Mouse (Mus musculus) ES-Bruce4 (cell line): Measurements from ENCODE around the gene Rfx2. TPM values are rescaled to one million over a fixed set of nuclear protein-coding genes. Genes with fewer than 3 reads are reported as not detected.

Source experiments
- H3K27ac ChIP-seq: 2 replicates; pipeline ENCODE4 v1.5.1; 2012; ENCODE audit warnings: low read length, inconsistent platforms; ENCODE audit not compliant: insufficient read depth
- H3K27me3 ChIP-seq: 2 replicates; pipeline ENCODE4 v1.6.1; 2012; ENCODE audit warnings: mild to moderate bottlenecking, low read length, inconsistent platforms; ENCODE audit not compliant: control insufficient read depth, poor library complexity, insufficient read depth, severe bottlenecking
- H3K36me3 ChIP-seq: 2 replicates; pipeline ENCODE4 v1.6.1; 2012; ENCODE audit warnings: inconsistent platforms, mild to moderate bottlenecking, low read length, moderate library complexity; ENCODE audit not compliant: control insufficient read depth, poor library complexity, insufficient read depth, severe bottlenecking
- H3K4me1 ChIP-seq: one replicate; pipeline ENCODE4 v1.8.1; 2011; ENCODE audit warnings: low read length; ENCODE audit not compliant: control insufficient read depth, insufficient read depth
- H3K4me3 ChIP-seq: 2 replicates; pipeline ENCODE4 v1.5.1; 2011; ENCODE audit warnings: low read depth, mild to moderate bottlenecking, low read length
- H3K9ac ChIP-seq: 2 replicates; pipeline ENCODE4 v1.6.1; 2012; ENCODE audit warnings: low read depth, mild to moderate bottlenecking, inconsistent platforms; ENCODE audit not compliant: poor library complexity, severe bottlenecking
- H3K9me3 ChIP-seq: replicated peaks from 2 replicates; pipeline ENCODE4 v1.6.1; 2012; ENCODE audit warnings: mild to moderate bottlenecking, low read length, inconsistent platforms; ENCODE audit not compliant: control insufficient read depth, poor library complexity, insufficient read depth, severe bottlenecking
- CTCF ChIP-seq: IDR thresholded peaks from one replicate; pipeline ENCODE4 v1.8.1; 2011; ENCODE audit warnings: low read depth, low read length
- EP300 ChIP-seq: IDR thresholded peaks from 2 replicates; pipeline ENCODE4 v1.6.1; 2011; ENCODE audit warnings: low read depth, low read length; ENCODE audit not compliant: insufficient read depth
- POLR2A ChIP-seq: IDR thresholded peaks from one replicate; pipeline ENCODE4 v1.8.1; 2011; ENCODE audit warnings: low read length; ENCODE audit not compliant: insufficient read depth
- polyA plus RNA-seq: library from polyadenylated mRNA; stranded (reverse); fragments of >200 nt; gene quantifications from 2 replicates; pipeline ENCODE4 v1.2.4, GENCODE M21; 2011; ENCODE audit warnings: low read depth; ENCODE audit not compliant: missing spikeins, insufficient read depth, insufficient read length

Gene Rfx2
- polyA plus RNA-seq, 1 experiment = 27.5 TPM

- Histone ChIP-seq H3K36me3 (no peaks in the 10 kb centered on the region), H3K27ac (no peak overlapping the region), H3K4me1 (no peaks in the 10 kb centered on the region), H3K9me3 (no peaks in the 10 kb centered on the region), H3K9ac (no peak overlapping the region), H3K4me3 (no peak overlapping the region), H3K27me3 (no peaks in the 10 kb centered on the region)
- TF ChIP-seq CTCF = peak; percentile 86
- TF ChIP-seq EP300 = no peak
These were observed 94.3 kb downstream of the Rfx2 start for GRCm38 (mm10) chr17:56736534-56736933.

- H3K36me3 ChIP-seq = no peaks in the 10 kb centered on the region
- peaks cover 9% of the 10 kb centered on the region for H3K4me1 ChIP-seq
- no peak overlapping the region for H3K4me3 ChIP-seq
- TF ChIP-seq POLR2A (no peak), CTCF (no peak), EP300 (no peak)
- H3K27me3 ChIP-seq = no peaks in the 10 kb centered on the region
- no peak overlapping the region for H3K9ac ChIP-seq
- H3K27ac ChIP-seq = no peak overlapping the region
- H3K9me3 ChIP-seq = no peaks in the 10 kb centered on the region
These were observed 101.2 kb downstream of the Rfx2 start for GRCm38 (mm10) chr17:56729656-56730055.

GRCm38 (mm10) chr17:56729151-56729550 is 101.7 kb downstream of the Rfx2 start:
- Histone ChIP-seq H3K4me1 (peaks cover 9% of the 10 kb centered on the region), H3K4me3 (no peak overlapping the region), H3K9me3 (no peaks in the 10 kb centered on the region), H3K27me3 (no peaks in the 10 kb centered on the region), H3K36me3 (no peaks in the 10 kb centered on the region), H3K27ac (no peak overlapping the region), H3K9ac (no peak overlapping the region)
- TF ChIP-seq EP300 = no peak

GRCm38 (mm10) chr17:56728117-56728516 is 102.7 kb downstream of the Rfx2 start:
- no peak for TF ChIP-seq POLR2A
- TF ChIP-seq EP300 = no peak
- TF ChIP-seq CTCF = no peak
- H3K4me3 ChIP-seq = peak overlapping the region; percentile 10; the same call in 1 of the 2 replicates
- peak overlapping the region; percentile 30; the same call in 1 of the 2 replicates for H3K9ac ChIP-seq
- peaks cover 9% of the 10 kb centered on the region for H3K4me1 ChIP-seq
- H3K36me3 ChIP-seq = peaks cover 1% of the 10 kb centered on the region; the same call in 1 of the 2 replicates
- no peaks in the 10 kb centered on the region for H3K27me3 ChIP-seq
- H3K9me3 ChIP-seq = no peaks in the 10 kb centered on the region
- peak overlapping the region; percentile 34 for H3K27ac ChIP-seq

GRCm38 (mm10) chr17:56727659-56728058 is 103.2 kb downstream of the Rfx2 start:
- H3K27ac ChIP-seq = peak overlapping the region; percentile 46

GRCm38 (mm10) chr17:56727029-56727649 is 103.7 kb downstream of the Rfx2 start:
- no peak overlapping the region for H3K9ac ChIP-seq
- peaks cover 2% of the 10 kb centered on the region; the same call in 1 of the 2 replicates for H3K36me3 ChIP-seq
- TF ChIP-seq EP300 (peak; percentile 66), POLR2A (no peak), CTCF (no peak)
- peak overlapping the region; percentile 46 for H3K27ac ChIP-seq
- H3K4me3 ChIP-seq = peak overlapping the region; percentile 20; the same call in 1 of the 2 replicates
- peaks cover 9% of the 10 kb centered on the region for H3K4me1 ChIP-seq
- H3K9me3 ChIP-seq = no peaks in the 10 kb centered on the region
- no peaks in the 10 kb centered on the region for H3K27me3 ChIP-seq

More at GRCm38 (mm10) chr17:56727659-56728058, 103.2 kb downstream of the Rfx2 start:
- Histone ChIP-seq H3K9ac (0 out of 2 replicates have a peak overlapping the region, but pooled peaks have one; percentile 30), H3K4me1 (peaks cover 9% of the 10 kb centered on the region), H3K27me3 (no peaks in the 10 kb centered on the region), H3K36me3 (peaks cover 2% of the 10 kb centered on the region; the same call in 1 of the 2 replicates), H3K9me3 (no peaks in the 10 kb centered on the region), H3K4me3 (peak overlapping the region; percentile 20; the same call in 1 of the 2 replicates)
- no peak for TF ChIP-seq CTCF
- no peak for TF ChIP-seq EP300
- TF ChIP-seq POLR2A = no peak

Other genes with a start within 250 kb of the Rfx2 start
- gene Safb2, start 246.4 kb downstream of the Rfx2 start, polyA plus RNA-seq = 107 and 117 TPM in 2 replicates
- 99.4 and 111 TPM in 2 replicates for gene Safb, start 246.2 kb downstream of the Rfx2 start, polyA plus RNA-seq
- 105 and 131 TPM in 2 replicates for gene 2410015M20Rik, start 221.2 kb downstream of the Rfx2 start, polyA plus RNA-seq
- 704 and 766 TPM in 2 replicates for gene Rpl36, start 217.6 kb downstream of the Rfx2 start, polyA plus RNA-seq
- gene Lonp1, start 204.1 kb downstream of the Rfx2 start, polyA plus RNA-seq = 60.3 and 62.1 TPM in 2 replicates
- gene Catsperd, start 202.9 kb downstream of the Rfx2 start, polyA plus RNA-seq = 2.4 and 3.7 TPM in 2 replicates
- gene Ranbp3, start 157.7 kb downstream of the Rfx2 start, polyA plus RNA-seq = 72.6 and 75.6 TPM in 2 replicates
- gene Ndufa11, start 113.2 kb downstream of the Rfx2 start, polyA plus RNA-seq = 152 and 177 TPM in 2 replicates
- 23.2 and 24.2 TPM in 2 replicates for gene Vmac, start 113.0 kb downstream of the Rfx2 start, polyA plus RNA-seq
- gene Nrtn, start 73.5 kb downstream of the Rfx2 start, polyA plus RNA-seq = 8.1 and 10.8 TPM in 2 replicates
- gene Dus3l, start 66.3 kb downstream of the Rfx2 start, polyA plus RNA-seq = 18.4 and 18.9 TPM in 2 replicates
- gene Prr22, start 60.8 kb downstream of the Rfx2 start, polyA plus RNA-seq = not detected in 2 replicates
- 0.46 and 0.68 TPM in 2 replicates for gene Acsbg2, start 43.4 kb upstream of the Rfx2 start, polyA plus RNA-seq
- gene 1700061G19Rik, start 44.5 kb upstream of the Rfx2 start, polyA plus RNA-seq = 8.0 and 8.4 TPM in 2 replicates
- gene Mllt1, start 104.4 kb upstream of the Rfx2 start, polyA plus RNA-seq = 20.7 and 21.9 TPM in 2 replicates
- 0.37 and 0.49 TPM in 2 replicates for gene Acer1, start 151.1 kb upstream of the Rfx2 start, polyA plus RNA-seq
- gene Clpp, start 159.3 kb upstream of the Rfx2 start, polyA plus RNA-seq = 47.7 and 59.9 TPM in 2 replicates
- 16.0 and 21.3 TPM in 2 replicates for gene Alkbh7, start 166.3 kb upstream of the Rfx2 start, polyA plus RNA-seq
- gene Pspn, start 169.0 kb upstream of the Rfx2 start, polyA plus RNA-seq = not detected in 2 replicates
- gene Gtf2f1, start 180.3 kb upstream of the Rfx2 start, polyA plus RNA-seq = 70.2 and 74.1 TPM in 2 replicates
- gene Gm17949, start 180.5 kb upstream of the Rfx2 start, polyA plus RNA-seq = 0.56 TPM in 1 of 2 replicates, not detected in the other
- gene Khsrp, start 200.5 kb upstream of the Rfx2 start, polyA plus RNA-seq = 166 and 176 TPM in 2 replicates
- gene Slc25a41, start 210.6 kb upstream of the Rfx2 start, polyA plus RNA-seq = not detected in 2 replicates
- gene Crb3, start 228.1 kb upstream of the Rfx2 start, polyA plus RNA-seq = 53.5 and 57.7 TPM in 2 replicates
- gene Slc25a23, start 228.8 kb upstream of the Rfx2 start, polyA plus RNA-seq = 24.2 and 24.5 TPM in 2 replicates
- 6.6 and 8.9 TPM in 2 replicates for gene Dennd1c, start 247.5 kb upstream of the Rfx2 start, polyA plus RNA-seq